Mouse (Mus musculus) embryonic facial prominence, embryonic 15.5 days (tissue): ENCODE results near the gene Raet1e. TPM values are rescaled to one million over a fixed set of nuclear protein-coding genes. Genes with fewer than 3 reads are reported as not detected.
A peak's percentile ranks its signal among the peaks of the same experiment; 100 is the strongest.
"Not testable (repeated sequence)": the region's sequence is repeated elsewhere in the genome, so short reads cannot be mapped to it uniquely, and the experiment has no call there.

Source experiments
- ATAC-seq: fragments of 200-750 bp; cut with Nextera tagmentation; 2 replicates; pipeline ENCODE4 v1.8.0; 2017; ENCODE audit warnings: low read depth, moderate TSS enrichment; ENCODE audit not compliant: insufficient number of reproducible peaks, low FRiP score, low TSS enrichment
- H3K27ac ChIP-seq: fragments of 300-500 bp; sonication (generic); replicated peaks from 2 replicates; pipeline ENCODE4 v1.5.1; 2015; ENCODE audit warnings: mild to moderate bottlenecking, inconsistent platforms
- H3K27me3 ChIP-seq: fragments of 300-500 bp; sonication (generic); 2 replicates; pipeline ENCODE4 v1.6.1; 2015; ENCODE audit warnings: inconsistent platforms
- H3K36me3 ChIP-seq: fragments of 300-500 bp; sonication (generic); 2 replicates; pipeline ENCODE4 v1.6.1; 2015; ENCODE audit warnings: mild to moderate bottlenecking, inconsistent platforms
- H3K4me1 ChIP-seq: fragments of 300-500 bp; sonication (generic); 2 replicates; pipeline ENCODE4 v1.6.1; 2015; ENCODE audit warnings: inconsistent platforms
- H3K4me2 ChIP-seq: fragments of 300-500 bp; sonication (generic); replicated peaks from 2 replicates; pipeline ENCODE4 v1.6.1; 2015; ENCODE audit warnings: mild to moderate bottlenecking, inconsistent platforms
- H3K4me3 ChIP-seq: fragments of 300-500 bp; sonication (generic); replicated peaks from 2 replicates; pipeline ENCODE4 v1.5.1; 2015; ENCODE audit warnings: mild to moderate bottlenecking, inconsistent platforms
- H3K9ac ChIP-seq: fragments of 300-500 bp; sonication (generic); 2 replicates; pipeline ENCODE4 v1.6.1; 2015; ENCODE audit warnings: inconsistent platforms
- H3K9me3 ChIP-seq: fragments of 300-500 bp; sonication (generic); replicated peaks from 2 replicates; pipeline ENCODE4 v1.6.1; 2016; ENCODE audit warnings: inconsistent platforms
- WGBS: fragments of 180-500 bp; shearing (Covaris S2); methylation state at CpG from one replicate; pipeline ENCODE4 v1.1.7; 2015; 5-methylcytosine and 5-hydroxymethylcytosine counted together
- polyA plus RNA-seq: library from polyadenylated mRNA; unstranded; fragments of >200 nt; fragmentation: Nextera tagmentation; extraction: Ambion mirVana; gene quantifications from 2 replicates; pipeline ENCODE4 v1.2.1, GENCODE M21; 2015

Raet1e gene
- polyA plus RNA-seq, 1 experiment from 2014 or later, result 5.1 TPM

GRCm38 (mm10) chr10:22167061-22167460 lies 8.7 kb downstream of the Raet1e start:
- 55% methylated on average over 1 of the region's 1 CpGs for WGBS
- H3K36me3 ChIP-seq, ATAC-seq, H3K27ac ChIP-seq, H3K4me3 ChIP-seq, H3K9ac ChIP-seq, H3K27me3 ChIP-seq, H3K9me3 ChIP-seq, H3K4me1 ChIP-seq, H3K4me2 ChIP-seq: not testable (repeated sequence)

GRCm38 (mm10) chr10:22169116-22169515 lies 10.7 kb downstream of the Raet1e start:
- not testable (repeated sequence) for H3K4me1 ChIP-seq, H3K9ac ChIP-seq, H3K4me3 ChIP-seq, ATAC-seq, H3K9me3 ChIP-seq, H3K27ac ChIP-seq, H3K27me3 ChIP-seq, H3K4me2 ChIP-seq, H3K36me3 ChIP-seq

- not testable (repeated sequence) for H3K36me3 ChIP-seq, H3K4me1 ChIP-seq, H3K9ac ChIP-seq, H3K27me3 ChIP-seq, H3K4me3 ChIP-seq, ATAC-seq, H3K27ac ChIP-seq, H3K9me3 ChIP-seq
- WGBS, result 56% methylated on average over 5 of the region's 5 CpGs
- H3K4me2 ChIP-seq, result peak overlapping the region; percentile 25
Observed at GRCm38 (mm10) chr10:22172431-22173334, 14.3 kb downstream of the Raet1e start.

GRCm38 (mm10) chr10:22173335-22174189 lies 15.2 kb downstream of the Raet1e start:
- 10% methylated on average over 13 of the region's 17 CpGs for WGBS
- not testable (repeated sequence) for H3K36me3 ChIP-seq, H3K27ac ChIP-seq, H3K9ac ChIP-seq, H3K4me1 ChIP-seq, ATAC-seq, H3K9me3 ChIP-seq, H3K4me3 ChIP-seq, H3K27me3 ChIP-seq
- peak overlapping the region; percentile 25 for H3K4me2 ChIP-seq

- H3K9ac ChIP-seq, ATAC-seq, H3K36me3 ChIP-seq, H3K4me2 ChIP-seq, H3K4me3 ChIP-seq, H3K4me1 ChIP-seq, H3K9me3 ChIP-seq, H3K27me3 ChIP-seq, H3K27ac ChIP-seq: not testable (repeated sequence)
- WGBS, result 78% methylated on average over 2 of the region's 2 CpGs
Observed at GRCm38 (mm10) chr10:22174190-22174487, 15.8 kb downstream of the Raet1e start.

GRCm38 (mm10) chr10:22176515-22176914 lies 18.1 kb downstream of the Raet1e start:
- H3K27me3 ChIP-seq, H3K4me1 ChIP-seq, H3K9ac ChIP-seq, H3K27ac ChIP-seq, ATAC-seq, H3K9me3 ChIP-seq, H3K36me3 ChIP-seq, H3K4me2 ChIP-seq, H3K4me3 ChIP-seq: not testable (repeated sequence)
- 78% methylated on average over 2 of the region's 2 CpGs for WGBS

GRCm38 (mm10) chr10:22191035-22191434 lies 32.7 kb downstream of the Raet1e start:
- H3K4me2 ChIP-seq, H3K4me3 ChIP-seq, H3K27me3 ChIP-seq, H3K9me3 ChIP-seq, H3K27ac ChIP-seq, H3K4me1 ChIP-seq, H3K9ac ChIP-seq, ATAC-seq, H3K36me3 ChIP-seq: not testable (repeated sequence)
- WGBS, result 7% methylated on average over 9 of the region's 10 CpGs

GRCm38 (mm10) chr10:22201352-22201751 lies 43.0 kb downstream of the Raet1e start:
- not testable (repeated sequence) for H3K9ac ChIP-seq, ATAC-seq, H3K4me2 ChIP-seq, H3K27me3 ChIP-seq, H3K4me3 ChIP-seq, H3K9me3 ChIP-seq, H3K36me3 ChIP-seq, H3K27ac ChIP-seq, H3K4me1 ChIP-seq
- 67% methylated on average over 2 of the region's 3 CpGs for WGBS

- not testable (repeated sequence) for H3K9me3 ChIP-seq, H3K27ac ChIP-seq, H3K4me2 ChIP-seq, H3K4me3 ChIP-seq, ATAC-seq, H3K4me1 ChIP-seq, H3K27me3 ChIP-seq, H3K36me3 ChIP-seq, H3K9ac ChIP-seq
- WGBS, result no CpG with 5 or more reads among the region's 2 CpGs
Observed at GRCm38 (mm10) chr10:22202784-22203583, 44.6 kb downstream of the Raet1e start.

GRCm38 (mm10) chr10:22206443-22206842 lies 48.1 kb downstream of the Raet1e start:
- not testable (repeated sequence) for H3K9me3 ChIP-seq, H3K4me1 ChIP-seq, H3K27ac ChIP-seq, H3K4me3 ChIP-seq, H3K9ac ChIP-seq, H3K27me3 ChIP-seq, H3K36me3 ChIP-seq, H3K4me2 ChIP-seq, ATAC-seq
- 63% methylated on average over 1 of the region's 1 CpGs for WGBS

GRCm38 (mm10) chr10:22212012-22212696 lies 53.8 kb downstream of the Raet1e start:
- H3K4me3 ChIP-seq, H3K9me3 ChIP-seq, H3K4me1 ChIP-seq, H3K4me2 ChIP-seq, H3K9ac ChIP-seq, H3K36me3 ChIP-seq, H3K27ac ChIP-seq, H3K27me3 ChIP-seq: not testable (repeated sequence)
- WGBS, result 6% methylated on average over 8 of the region's 11 CpGs
- ATAC-seq, result 0 out of 2 replicates have a peak, but pooled peaks have one; percentile 47
